Mouse (Mus musculus): ENCODE measurements around the gene Acod1. TPM values are rescaled to one million over a fixed set of nuclear protein-coding genes. Genes with fewer than 3 reads are reported as not detected.

Gene Acod1
- not detected for total RNA-seq (2021)
- long read RNA-seq, experiment 1: 0 reads
- long read RNA-seq, experiment 2: 0 reads

DNA sequence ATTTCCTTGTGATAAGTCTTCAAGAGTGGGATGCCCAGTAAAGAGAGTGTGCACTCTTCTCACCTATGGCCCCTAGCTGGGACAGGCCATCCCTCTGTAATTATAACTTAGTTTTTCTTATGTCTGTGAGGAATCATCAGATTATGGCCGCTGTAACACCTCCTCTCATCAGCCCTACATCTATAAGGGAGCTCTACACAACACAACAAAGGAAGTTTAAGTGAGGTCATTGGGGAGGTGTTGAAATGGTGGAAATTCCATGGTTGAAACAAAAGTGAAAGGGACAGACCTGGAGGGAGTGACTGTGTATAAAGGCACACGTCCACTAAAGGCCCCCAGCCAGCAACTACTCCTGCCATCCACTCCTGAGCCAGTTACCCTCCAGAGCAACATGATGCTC lies at the start of gene Acod1:
Gene Acod1 (plus strand): TSS at position 301 of the 400 bp plus-strand sequence.
- DNase-seq (ENCODE audit: low spot score in 2 of 2): no peak

DNA sequence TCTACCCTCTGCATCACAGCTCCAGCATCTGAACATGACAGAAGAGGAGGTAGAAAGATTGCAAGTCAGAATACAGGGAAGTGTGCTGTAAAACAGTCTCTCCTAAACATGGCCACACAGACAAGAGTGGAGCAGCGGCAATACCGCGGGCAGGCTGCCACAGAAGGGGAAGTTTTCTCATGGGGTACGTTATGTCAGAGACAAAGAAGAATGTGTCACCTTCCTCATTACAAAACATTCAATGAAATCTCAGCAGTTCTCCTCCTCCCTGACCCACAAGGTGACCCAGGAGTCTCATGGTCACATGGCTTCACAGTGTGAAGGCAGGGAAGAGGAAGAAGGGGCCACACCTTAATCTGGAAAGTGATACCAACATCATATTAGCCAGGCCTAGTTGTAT lies 39.0 kb upstream of the Acod1 start:
- DNase-seq (ENCODE audit: low spot score in 2 of 2): no peak

DNA sequence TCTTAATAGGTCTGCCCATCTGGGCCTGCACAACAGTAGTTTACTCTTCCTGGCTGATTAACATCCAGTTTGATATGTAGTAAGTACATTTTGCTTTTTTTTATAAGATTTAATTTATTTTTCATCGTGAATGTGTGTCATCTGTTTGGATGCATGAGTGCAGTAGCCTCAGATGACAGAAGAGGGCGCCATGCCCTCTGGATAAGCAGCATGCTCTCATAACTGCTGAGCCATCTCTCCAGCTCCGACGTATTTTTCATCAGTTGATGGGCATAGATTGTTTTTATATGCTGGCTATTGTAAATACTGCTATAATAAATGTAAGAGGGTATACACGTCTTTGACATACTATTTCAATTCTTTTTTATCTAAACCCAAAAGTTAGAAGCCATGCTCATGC lies 35.0 kb upstream of the Acod1 start:
- peak; percentile 22 to 35 for DNase-seq (ENCODE audit: low spot score in 2 of 2)

DNA sequence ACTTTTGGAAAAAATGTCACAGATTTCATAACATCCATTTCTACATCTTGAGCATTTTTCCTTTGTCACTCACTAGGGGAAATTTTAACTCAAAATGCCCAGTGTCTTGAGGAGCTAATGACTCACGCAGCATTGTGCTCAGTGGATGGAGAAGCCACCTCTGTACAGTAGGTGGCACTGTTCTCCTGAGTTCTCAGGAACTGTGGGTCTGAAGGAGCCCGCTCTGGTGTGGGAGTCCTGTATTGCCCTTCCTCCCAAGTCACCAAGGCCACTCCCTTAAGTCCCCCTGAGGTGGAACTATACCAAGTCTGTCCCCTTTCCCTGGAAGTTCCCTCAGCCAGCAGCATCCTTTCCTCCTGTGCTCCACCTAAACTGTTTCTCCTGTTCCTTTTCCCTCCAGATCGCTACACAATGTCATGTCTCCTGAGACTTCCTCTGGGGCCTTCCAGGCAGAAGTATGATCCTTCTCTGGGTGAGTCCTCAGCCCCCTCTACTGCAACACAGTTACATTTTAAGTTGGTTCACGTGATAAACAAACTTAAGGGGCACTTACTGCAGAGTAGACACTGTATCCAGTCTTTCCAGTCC lies 34.1 kb upstream of the Acod1 start:
- peak; percentile 67 to 69 for DNase-seq (ENCODE audit: low spot score in 2 of 2)

DNA sequence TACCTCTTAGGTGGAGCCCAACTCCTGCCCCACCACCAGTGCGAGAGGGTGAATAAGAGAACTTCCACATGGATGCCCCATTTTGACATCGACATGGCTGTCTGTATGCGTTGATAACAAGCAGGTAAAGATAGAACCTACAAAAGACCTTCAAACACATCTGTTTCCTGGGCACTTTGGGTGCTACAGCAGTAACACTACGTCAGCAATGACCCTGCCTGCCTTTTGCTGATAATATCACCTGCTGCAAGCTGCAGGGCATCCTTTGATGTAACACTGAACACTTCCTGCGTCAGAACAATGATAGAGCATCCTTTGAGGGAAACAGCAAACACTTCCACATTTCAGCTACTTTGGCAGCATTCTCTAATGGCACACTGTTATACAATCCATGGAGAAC lies 29.8 kb upstream of the Acod1 start:
- DNase-seq (ENCODE audit: low spot score in 2 of 2): no peak

DNA sequence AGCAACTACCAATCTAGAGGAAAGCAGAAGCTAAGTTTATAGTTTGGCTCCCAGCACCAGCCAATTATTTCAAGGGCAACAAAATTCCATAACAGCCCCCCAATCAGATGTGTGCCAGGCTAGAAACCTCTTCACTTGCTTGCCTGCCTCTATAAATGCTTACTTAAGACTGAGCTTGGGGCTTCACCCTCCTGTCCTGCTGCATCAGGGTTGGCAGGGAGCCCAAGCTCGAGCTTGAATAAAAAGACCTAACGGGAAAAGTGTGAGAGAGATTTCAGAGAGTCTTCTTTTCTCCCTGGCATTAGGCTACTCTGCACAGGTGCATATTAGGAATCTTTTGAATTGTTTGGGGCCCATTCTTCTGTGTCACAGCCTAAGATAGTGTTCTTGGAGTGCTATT lies 26.7 kb upstream of the Acod1 start:
- DNase-seq (ENCODE audit: low spot score in 2 of 2): no peak

DNA sequence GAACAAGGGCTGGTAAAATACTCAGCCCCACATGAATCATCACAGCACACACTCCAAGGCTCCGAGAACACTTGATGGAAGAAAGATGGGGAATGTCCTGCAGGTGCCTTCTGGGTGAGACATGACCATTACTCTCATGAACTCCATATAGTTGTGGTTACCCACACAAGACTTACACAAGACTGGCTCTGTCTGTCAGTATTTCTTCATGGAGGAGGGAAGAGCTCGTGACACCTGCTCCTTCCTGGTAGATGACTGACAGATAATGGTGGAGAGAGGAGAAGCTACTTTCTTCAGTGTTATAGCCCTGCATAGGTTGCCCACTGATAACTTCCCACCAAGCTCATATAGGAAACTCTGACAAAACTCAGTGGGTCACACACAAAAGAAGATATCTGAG lies 17.6 kb upstream of the Acod1 start:
- no peak for DNase-seq (ENCODE audit: low spot score in 2 of 2)

DNA sequence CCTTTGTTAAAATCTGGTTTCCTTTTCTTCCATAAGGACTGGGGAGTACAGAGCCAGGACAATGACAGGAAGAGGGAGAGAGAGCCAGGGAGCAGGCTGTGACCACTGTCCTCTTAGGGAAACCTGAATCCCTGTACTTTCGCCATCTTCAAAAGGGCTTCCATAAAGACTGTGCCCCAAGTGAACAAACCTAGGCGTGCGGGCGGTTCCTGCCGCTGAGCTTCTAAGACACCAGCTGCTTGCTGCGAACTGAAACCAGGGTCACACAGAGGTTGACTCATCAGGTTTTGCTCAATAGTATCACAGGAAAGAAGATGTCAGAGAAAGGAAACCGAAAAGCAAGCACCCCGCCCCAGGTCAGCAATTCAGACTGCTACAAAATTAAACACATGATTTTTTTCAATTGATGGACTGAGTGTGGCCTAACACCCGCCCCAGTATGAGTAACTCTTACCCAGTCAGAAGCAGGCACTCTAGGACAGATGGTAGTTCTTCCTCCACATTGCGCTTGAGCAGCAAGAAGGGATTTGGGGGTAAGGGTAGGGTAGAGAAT lies 13.4 kb upstream of the Acod1 start:
- no peak for DNase-seq (ENCODE audit: low spot score in 2 of 2)

DNA sequence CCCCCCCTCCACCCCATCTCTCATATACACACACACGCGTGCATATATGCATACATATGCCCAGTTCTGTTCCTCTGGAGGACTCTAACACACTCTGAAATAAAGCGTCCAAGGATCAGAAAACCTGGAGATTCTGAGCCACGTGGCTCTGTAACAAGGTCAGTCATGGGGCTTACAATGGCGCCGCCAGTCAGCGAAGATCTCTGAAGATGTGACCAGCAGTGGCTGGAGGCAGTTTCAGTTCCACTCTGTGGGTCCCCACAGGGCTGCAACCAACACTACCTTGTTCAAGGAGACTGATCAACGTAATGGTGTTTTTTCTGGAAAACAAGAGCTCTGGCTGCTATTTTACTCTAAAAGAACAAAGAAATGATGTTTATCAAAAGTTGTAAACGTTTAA lies 12.7 kb upstream of the Acod1 start:
- no peak for DNase-seq (ENCODE audit: low spot score in 2 of 2)

DNA sequence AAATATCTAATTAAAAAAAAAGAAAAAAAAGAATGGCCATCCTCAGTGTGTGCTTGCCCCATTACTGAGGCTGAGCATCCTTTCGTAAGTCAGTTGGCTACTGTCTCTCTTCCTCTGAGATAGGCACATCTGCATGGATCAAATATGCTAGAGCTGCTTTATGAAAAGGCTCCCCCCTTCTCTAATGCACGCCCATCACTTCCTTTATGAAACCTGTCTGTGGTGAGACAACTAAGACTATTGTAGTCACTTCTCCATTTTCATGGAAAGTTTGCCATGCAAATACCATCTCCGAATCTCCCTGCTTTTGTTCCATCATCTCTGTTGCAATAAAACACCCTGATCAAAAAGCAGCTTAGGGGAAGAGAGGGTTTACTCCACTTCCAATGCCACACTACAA lies 9.8 kb upstream of the Acod1 start:
- no peak for DNase-seq (ENCODE audit: low spot score in 2 of 2)

DNA sequence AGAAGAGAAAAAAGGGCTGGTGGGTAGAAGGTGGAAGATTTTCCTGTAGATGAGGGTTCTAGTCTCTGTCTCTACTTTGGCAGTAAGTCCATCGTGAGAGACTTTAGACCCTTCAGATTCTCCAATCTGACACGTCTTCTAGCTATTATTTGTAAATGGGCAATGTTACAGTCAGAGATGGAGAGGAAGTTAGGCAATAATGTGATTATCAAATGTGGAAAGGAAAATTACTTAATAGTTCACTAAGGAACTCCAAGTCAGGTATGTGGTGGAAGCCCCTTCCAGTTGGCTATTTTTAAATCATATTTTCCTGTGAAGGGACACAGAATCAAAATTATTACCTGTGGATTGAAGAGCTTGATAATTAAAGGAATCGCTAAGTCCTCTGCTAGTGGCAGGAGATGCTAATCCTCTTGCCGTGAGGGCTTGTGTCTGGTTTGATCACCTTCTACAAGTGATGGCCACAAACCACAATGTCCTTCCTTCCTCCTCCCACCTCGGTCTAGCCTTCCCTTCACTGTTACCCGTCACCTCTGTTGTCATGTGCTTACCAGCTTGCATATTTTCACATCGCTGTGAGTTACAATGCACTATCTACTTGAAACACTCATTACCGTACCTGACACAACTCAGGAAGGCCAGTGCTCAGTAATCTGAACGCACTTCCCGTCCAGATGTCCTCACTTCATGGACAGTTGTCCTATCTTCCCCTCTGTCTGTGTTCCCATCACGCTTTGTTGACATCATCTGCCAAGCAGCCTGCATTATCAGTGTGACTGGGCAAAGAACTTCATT lies 1.7 kb downstream of the Acod1 start:
- no peak for DNase-seq (ENCODE audit: low spot score in 2 of 2)

DNA sequence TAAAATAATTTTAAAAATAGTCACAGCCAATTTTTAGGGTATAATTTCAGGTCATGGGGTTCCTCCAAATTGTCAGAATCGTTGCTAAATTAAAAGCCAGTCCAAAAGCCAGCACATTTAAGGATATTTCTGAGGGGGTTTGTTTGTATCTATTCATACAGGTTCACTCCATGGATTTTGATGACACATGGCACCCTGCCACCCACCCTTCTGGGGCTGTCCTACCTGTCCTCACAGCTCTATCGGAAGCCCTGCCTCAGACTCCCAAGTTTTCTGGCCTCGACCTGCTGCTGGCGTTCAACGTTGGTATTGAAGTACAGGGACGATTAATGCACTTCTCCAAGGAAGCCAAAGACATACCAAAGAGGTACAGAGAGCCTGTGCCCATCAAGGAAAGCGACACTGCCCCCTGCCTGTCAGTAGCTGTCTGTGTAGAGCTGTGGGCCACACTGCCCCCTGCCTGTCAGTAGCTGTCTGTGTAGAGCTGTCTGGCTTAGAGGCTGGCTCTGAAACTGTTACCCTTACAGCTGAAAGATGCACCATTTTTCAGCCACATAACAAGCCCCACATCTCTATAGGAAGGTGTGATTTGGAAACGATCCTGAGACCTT lies 4.5 kb downstream of the Acod1 start:
- DNase-seq (ENCODE audit: low spot score in 2 of 2): peak; percentile 72 to 83

DNA sequence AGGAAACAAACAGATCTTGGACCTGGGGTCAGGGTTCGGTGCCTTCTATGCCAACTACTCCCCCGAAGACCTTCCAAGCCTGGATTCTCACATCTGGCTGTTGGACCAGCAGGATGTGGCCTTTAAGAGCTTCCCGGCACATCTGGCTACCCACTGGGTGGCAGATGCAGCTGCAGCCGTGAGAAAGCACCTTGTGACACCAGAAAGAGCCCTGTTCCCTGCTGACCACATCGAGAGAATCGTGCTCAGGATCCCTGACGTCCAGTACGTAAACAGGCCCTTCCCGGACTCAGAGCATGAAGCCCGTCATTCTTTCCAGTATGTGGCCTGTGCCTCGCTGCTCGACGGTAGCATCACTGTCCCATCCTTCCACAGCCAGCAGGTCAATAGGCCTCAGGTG lies 8.0 kb downstream of the Acod1 start:
- DNase-seq (ENCODE audit: low spot score in 2 of 2): no peak

DNA sequence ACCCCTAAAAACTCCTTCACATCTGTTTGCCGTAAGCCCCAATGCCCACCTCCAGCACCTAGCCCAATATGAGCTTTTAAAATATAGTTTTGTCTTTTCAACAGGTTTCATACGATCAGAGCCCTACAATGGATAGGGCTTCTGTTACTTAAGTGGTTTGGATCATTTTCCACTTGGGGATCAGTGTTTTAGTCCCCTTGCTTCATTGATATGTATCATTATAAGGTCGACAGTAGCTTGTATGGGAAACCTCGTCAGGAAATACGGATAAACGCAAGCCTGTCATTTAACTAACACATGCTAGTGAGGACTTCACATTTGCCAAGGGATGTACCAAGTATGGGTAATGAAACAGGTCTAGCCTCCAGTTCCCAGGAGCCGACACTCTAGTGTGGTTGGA lies 9.8 kb downstream of the Acod1 start:
- DNase-seq (ENCODE audit: low spot score in 2 of 2): no peak

DNA sequence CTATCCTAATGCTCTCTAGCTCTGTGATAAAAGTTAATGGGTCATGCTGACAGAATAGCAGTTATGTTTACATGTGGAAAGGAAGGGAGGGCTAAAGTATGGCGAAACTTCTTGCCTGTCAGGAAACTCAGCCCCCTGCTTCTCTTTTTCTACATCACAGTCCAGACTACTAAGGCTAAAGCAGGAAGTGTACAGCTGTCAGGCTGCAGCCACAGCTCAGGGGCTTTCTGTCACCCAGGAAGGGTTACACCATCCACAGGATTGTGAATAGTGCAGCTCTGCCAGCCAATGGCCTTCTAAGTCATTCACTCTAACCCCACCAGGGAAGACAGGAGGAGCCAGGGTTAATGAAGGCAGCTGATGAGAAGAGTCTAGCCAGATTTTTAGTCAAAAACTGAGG lies 12.2 kb downstream of the Acod1 start:
- DNase-seq (ENCODE audit: low spot score in 2 of 2): no peak

DNA sequence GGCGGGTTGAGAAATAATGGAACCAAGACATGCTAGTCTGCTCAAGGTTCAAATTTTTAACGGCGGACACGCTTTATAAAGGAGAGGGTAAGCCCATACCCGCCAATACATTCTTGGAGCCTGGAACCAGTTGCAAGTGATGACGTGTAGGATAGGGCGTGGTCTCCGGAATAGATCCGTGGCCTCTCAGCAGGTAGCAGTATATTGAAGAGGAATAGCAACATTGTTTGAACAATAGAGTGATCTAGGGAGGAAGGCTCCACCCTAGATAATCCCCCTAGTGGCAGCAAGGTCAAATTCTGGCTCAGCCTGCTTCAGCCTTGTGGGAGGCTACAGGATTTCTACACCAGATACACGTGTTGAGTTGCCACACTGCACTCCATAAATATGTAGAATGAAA lies 12.7 kb downstream of the Acod1 start:
- DNase-seq (ENCODE audit: low spot score in 2 of 2): no peak

DNA sequence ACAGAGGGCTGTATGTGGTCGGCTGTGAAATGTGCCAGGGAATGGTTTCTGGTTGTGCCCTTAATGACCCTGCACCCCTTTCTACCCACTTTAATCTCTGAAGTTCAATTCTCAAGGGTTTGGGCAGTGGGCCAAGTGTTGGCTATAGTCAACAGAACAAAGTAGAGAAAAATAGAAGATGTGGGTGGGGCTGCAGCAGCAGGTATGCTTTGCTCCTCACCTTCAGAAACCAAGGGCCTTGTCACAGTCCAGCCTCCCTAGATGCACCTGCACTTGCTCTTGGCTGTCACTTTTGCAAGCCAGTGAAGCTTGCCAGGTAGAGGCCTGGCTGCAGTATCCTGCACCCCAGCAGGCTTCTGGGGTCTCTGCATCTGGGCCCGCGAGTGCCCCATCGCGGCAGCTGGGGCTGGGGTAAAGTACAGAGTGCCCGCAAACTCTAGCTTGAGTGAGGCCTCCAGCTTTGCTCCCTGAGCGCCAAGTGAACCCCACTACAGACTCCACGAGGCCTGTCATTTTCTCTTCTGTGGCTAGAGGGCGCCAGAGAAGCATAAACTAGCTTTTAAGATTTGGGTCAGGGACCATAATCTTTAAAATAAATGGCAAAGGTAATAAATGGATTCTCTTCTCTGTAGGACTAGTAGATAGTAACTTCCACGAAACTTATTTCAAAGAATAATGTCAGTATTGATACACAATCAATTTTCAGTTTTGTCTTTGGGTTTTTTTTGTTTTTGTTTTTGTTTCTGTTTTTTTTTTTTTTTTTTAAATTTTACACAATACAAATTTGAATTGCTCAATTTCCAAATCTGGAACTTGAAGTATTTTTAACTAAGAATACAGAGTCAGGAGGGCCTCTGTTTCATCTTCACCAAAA lies 18.8 kb downstream of the Acod1 start:
- DNase-seq (ENCODE audit: low spot score in 2 of 2): peak; percentile 77 to 88

DNA sequence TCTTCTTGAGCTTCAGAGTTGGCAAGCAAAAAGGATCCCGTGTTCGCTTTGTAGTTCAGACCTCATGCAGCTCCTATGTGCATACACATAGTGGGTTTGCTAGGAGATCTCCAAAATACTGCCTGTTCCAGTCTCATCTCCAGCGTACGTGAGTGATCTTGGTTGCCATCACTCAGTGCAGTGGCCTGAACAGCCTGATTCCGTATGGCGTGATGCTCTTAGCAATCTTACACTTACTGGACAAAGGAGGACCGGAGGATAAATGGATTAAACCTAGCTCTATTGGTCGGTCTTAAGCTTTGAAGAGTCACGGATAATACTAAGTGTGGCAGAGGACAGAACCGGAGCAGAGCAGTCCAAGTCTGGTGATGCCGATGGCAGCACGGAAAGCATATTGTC lies 22.7 kb downstream of the Acod1 start:
- no peak for DNase-seq (ENCODE audit: low spot score in 2 of 2)

DNA sequence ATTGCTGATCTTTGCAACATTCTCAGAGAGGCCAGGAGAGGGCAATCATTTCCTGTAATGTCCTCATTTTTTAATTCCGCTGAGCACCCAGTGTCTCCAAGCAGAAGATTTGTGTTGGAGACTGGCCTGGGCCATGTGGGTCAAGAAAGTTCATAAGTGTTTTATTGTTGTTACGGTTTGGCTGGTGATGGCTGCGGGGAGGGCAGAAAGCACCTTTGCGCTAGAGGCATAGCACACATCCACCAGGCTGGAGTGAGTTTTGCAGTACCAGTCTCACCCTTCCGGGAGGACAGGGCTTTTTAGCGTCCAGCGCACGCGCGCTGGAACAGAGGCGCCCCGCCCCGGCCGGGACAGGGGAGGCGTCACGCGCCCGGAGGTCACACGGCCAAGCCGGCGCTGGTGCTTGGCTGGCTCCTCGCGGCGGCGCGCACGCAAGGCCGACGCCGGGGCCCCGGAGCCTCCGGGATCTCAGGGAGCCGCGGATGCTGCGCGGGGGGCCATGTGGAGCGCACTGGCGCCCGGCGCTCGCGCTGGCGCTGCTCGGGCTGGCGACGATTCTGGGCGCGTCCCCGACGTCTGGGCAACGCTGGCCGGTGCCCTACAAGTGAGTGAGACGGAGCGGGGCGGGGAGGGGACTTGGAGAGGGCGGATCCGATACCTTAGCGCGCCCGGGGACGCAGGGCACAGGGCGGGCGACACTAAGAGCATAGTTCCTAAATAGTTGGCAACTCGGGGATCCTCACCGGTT lies 23.3 kb downstream of the Acod1 start, which contains the start of gene Cln5:
Gene Cln5 (plus strand): TSS at position 353 of the 748 bp plus-strand sequence.
- peak; percentile 85 to 93 for DNase-seq (ENCODE audit: low spot score in 2 of 2)

DNA sequence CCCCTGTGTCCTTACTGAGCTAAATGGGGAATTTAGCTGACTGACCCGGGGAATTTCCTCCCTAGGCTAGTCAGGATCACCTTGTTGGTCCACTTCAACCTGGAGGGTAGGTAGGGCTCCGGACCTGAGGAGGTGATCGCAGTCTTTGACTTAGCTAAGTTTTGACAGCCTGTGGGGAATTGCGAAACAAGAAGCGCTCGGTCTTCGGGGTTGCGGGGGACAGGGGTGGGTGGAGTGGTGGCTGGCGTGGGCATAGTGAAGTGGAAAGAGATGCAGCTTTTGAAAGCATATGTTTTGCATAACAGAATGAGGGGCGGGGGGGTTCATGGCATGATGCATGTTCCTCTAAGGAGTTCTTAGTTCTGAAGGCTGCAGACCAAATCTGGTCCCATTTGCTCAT lies 24.0 kb downstream of the Acod1 start:
- DNase-seq (ENCODE audit: low spot score in 2 of 2): no peak
